Comparison of ENCODE assay signal across 8 mouse cellular contexts in genomic region chr10:9901071-9901696, GRCm38 (mm10). TPM values are rescaled to one million over a fixed set of nuclear protein-coding genes. Genes with fewer than 3 reads are reported as not detected.
DNase-seq lines count a peak whose midpoint lies in the region; ATAC-seq and TF ChIP-seq lines count a peak whose summit lies in the region.

Gene Stxbp5 (minus strand): TSS chr10:9901079.

- WGBS in forebrain, embryonic 12.5 days, result under 1% methylated on average over 49 of the region's 52 CpGs
- under 1% methylated on average over 51 of the region's 52 CpGs for WGBS in heart, embryonic 16.5 days
- under 1% methylated on average over 45 of the region's 52 CpGs for WGBS in liver, embryonic 14.5 days (ENCODE audit: insufficient replicate concordance)
- WGBS in neural tube, embryonic 11.5 days, result 0% methylated on average over 32 of the region's 52 CpGs
- 1% methylated on average over 44 of the region's 52 CpGs for WGBS in stomach, embryonic 16.5 days

- H3K36me3 ChIP-seq in forebrain, embryonic 12.5 days (replicated peaks), result no peaks in the 10 kb centered on the region
- no peaks in the 10 kb centered on the region for H3K36me3 ChIP-seq in heart, embryonic 16.5 days (ENCODE audit: control insufficient read depth, insufficient read depth)
- H3K36me3 ChIP-seq in liver, embryonic 14.5 days (replicated peaks; ENCODE audit: control insufficient read depth, insufficient read depth, low read depth), result no peaks in the 10 kb centered on the region
- H3K36me3 ChIP-seq in neural tube, embryonic 11.5 days (ENCODE audit: control insufficient read depth, insufficient read depth, low read length), result no peaks in the 10 kb centered on the region
- H3K36me3 ChIP-seq in stomach, embryonic 16.5 days (ENCODE audit: control insufficient read depth, insufficient read depth, low read length), result no peaks in the 10 kb centered on the region

- H3K9me3 ChIP-seq in forebrain, embryonic 12.5 days, result no peaks in the 10 kb centered on the region
- H3K9me3 ChIP-seq in heart, embryonic 16.5 days (replicated peaks; ENCODE audit: control insufficient read depth, low read length), result no peaks in the 10 kb centered on the region
- H3K9me3 ChIP-seq in liver, embryonic 14.5 days (ENCODE audit: control insufficient read depth, low read length), result no peaks in the 10 kb centered on the region
- H3K9me3 ChIP-seq in neural tube, embryonic 11.5 days (ENCODE audit: control insufficient read depth, low read length), result no peaks in the 10 kb centered on the region
- no peaks in the 10 kb centered on the region for H3K9me3 ChIP-seq in stomach, embryonic 16.5 days (replicated peaks; ENCODE audit: control insufficient read depth, low read length)

- H3K9ac ChIP-seq in forebrain, embryonic 12.5 days, result peak within 1 kb of the TSS; percentile 95
- peak within 1 kb of the TSS; percentile 94 for H3K9ac ChIP-seq in heart, embryonic 16.5 days (ENCODE audit: low read length)
- peak within 1 kb of the TSS; percentile 91 for H3K9ac ChIP-seq in liver, embryonic 14.5 days (replicated peaks)
- peak within 1 kb of the TSS; percentile 83 for H3K9ac ChIP-seq in neural tube, embryonic 11.5 days (ENCODE audit: low read length)
- H3K9ac ChIP-seq in stomach, embryonic 16.5 days (ENCODE audit: low read length), result peak within 1 kb of the TSS; percentile 99

- no peaks in the 10 kb centered on the region for H3K27me3 ChIP-seq in forebrain, embryonic 12.5 days
- H3K27me3 ChIP-seq in heart, embryonic 16.5 days (ENCODE audit: control insufficient read depth, insufficient read depth, low read length), result no peaks in the 10 kb centered on the region
- H3K27me3 ChIP-seq in liver, embryonic 14.5 days (ENCODE audit: control insufficient read depth, insufficient read depth, low read length), result no peaks in the 10 kb centered on the region
- no peaks in the 10 kb centered on the region for H3K27me3 ChIP-seq in neural tube, embryonic 11.5 days (ENCODE audit: control insufficient read depth, insufficient read depth, low read length)
- H3K27me3 ChIP-seq in stomach, embryonic 16.5 days (ENCODE audit: control insufficient read depth, insufficient read depth, low read length), result no peaks in the 10 kb centered on the region

- peak within 1 kb of the TSS; percentile 84 for H3K4me3 ChIP-seq in forebrain, embryonic 12.5 days (replicated peaks)
- peak within 1 kb of the TSS; percentile 95 for H3K4me3 ChIP-seq in heart, embryonic 16.5 days (ENCODE audit: low read length)
- peak within 1 kb of the TSS; percentile 75 to 84 for H3K4me3 ChIP-seq in liver, embryonic 14.5 days (ENCODE audit: insufficient read depth in 1 of 2, low read depth in 2 of 2, low read length in 2 of 2)
- peak within 1 kb of the TSS; percentile 72 for H3K4me3 ChIP-seq in neural tube, embryonic 11.5 days (ENCODE audit: low read depth, low read length)
- peak within 1 kb of the TSS; percentile 75 for H3K4me3 ChIP-seq in stomach, embryonic 16.5 days (replicated peaks; ENCODE audit: low read length)

- no peak for TF ChIP-seq EP300 in liver, embryonic 14.5 days (IDR thresholded peaks at IDR 0.05; ENCODE audit: low read depth)

- peak; percentile 45 for DNase-seq in ES-CJ7 (ENCODE audit: low read depth, low spot score)
- peak; percentile 63 for DNase-seq in c-Kit-positive CD71-positive TER-119-positive erythroid progenitor cells, embryonic 14.5 days (ENCODE audit: low spot score)
- peak; percentile 78 to 90 for DNase-seq in kidney, postnatal 36 days
- peak; percentile 50 to 55 (median 54) for DNase-seq in liver, embryonic 14.5 days (ENCODE audit: low read depth in 3 of 3, low spot score in 3 of 3)
- DNase-seq in neural tube, embryonic 11.5 days (ENCODE audit: low spot score), result peak; percentile 91

- H3K27ac ChIP-seq in forebrain, embryonic 12.5 days, result peak within 1 kb of the TSS; percentile 97
- peak within 1 kb of the TSS; percentile 92 for H3K27ac ChIP-seq in heart, embryonic 16.5 days (ENCODE audit: low read length)
- H3K27ac ChIP-seq in liver, embryonic 14.5 days, result peak within 1 kb of the TSS; percentile 24; the same call in 1 of the 2 replicates
- peak within 1 kb of the TSS; percentile 86 for H3K27ac ChIP-seq in neural tube, embryonic 11.5 days (ENCODE audit: low read depth, low read length)
- H3K27ac ChIP-seq in stomach, embryonic 16.5 days (ENCODE audit: low read length), result peak within 1 kb of the TSS; percentile 94

- H3K4me1 ChIP-seq in forebrain, embryonic 12.5 days, result peaks cover 21% of the 10 kb centered on the region
- 0 out of 2 replicates have a peak, but pooled peaks cover 4% of the 10 kb centered on the region for H3K4me1 ChIP-seq in heart, embryonic 16.5 days (ENCODE audit: control insufficient read depth, insufficient read depth, low read length)
- peaks cover 3 to 8% of the 10 kb centered on the region in 2 experiments for H3K4me1 ChIP-seq in liver, embryonic 14.5 days (replicated peaks; ENCODE audit: control insufficient read depth in 2 of 2, insufficient read depth in 2 of 2, low read length in 1 of 2)
- peaks cover 5% of the 10 kb centered on the region for H3K4me1 ChIP-seq in neural tube, embryonic 11.5 days (ENCODE audit: control insufficient read depth, insufficient read depth, low read length)
- peaks cover 5% of the 10 kb centered on the region; the same call in 1 of the 2 replicates for H3K4me1 ChIP-seq in stomach, embryonic 16.5 days (ENCODE audit: control insufficient read depth, insufficient read depth, low read length)

- no peak for TF ChIP-seq CTCF in liver, embryonic 14.5 days (IDR thresholded peaks at IDR 0.05; ENCODE audit: low read depth)

- peak within 1 kb of the TSS; percentile 95 for H3K4me2 ChIP-seq in forebrain, embryonic 12.5 days
- H3K4me2 ChIP-seq in heart, embryonic 16.5 days (ENCODE audit: low read depth, low read length), result peak within 1 kb of the TSS; percentile 94
- peak within 1 kb of the TSS; percentile 99 for H3K4me2 ChIP-seq in liver, embryonic 14.5 days (ENCODE audit: low read depth)
- H3K4me2 ChIP-seq in neural tube, embryonic 11.5 days (ENCODE audit: low read depth), result peak within 1 kb of the TSS; percentile 90
- peak within 1 kb of the TSS; percentile 82 for H3K4me2 ChIP-seq in stomach, embryonic 16.5 days (ENCODE audit: low read depth, low read length)

- peak; percentile 87 for ATAC-seq in forebrain, embryonic 12.5 days (ENCODE audit: low FRiP score)
- peak; percentile 78 for ATAC-seq in heart, embryonic 16.5 days (replicated peaks; ENCODE audit: extremely low read depth, insufficient read depth, low FRiP score)
- peak; percentile 75 for ATAC-seq in liver, embryonic 14.5 days (ENCODE audit: insufficient read depth)
- peak; percentile 80 for ATAC-seq in neural tube, embryonic 11.5 days (ENCODE audit: insufficient read depth, low FRiP score, low TSS enrichment)
- peak; percentile 84 for ATAC-seq in stomach, embryonic 16.5 days (ENCODE audit: insufficient read depth, low FRiP score)

RNA-seq across cellular contexts. Expression of gene Stxbp5, which starts in this region (rescaled TPM):
- 7.9 and 8.9 TPM in 2 replicates for polyA plus RNA-seq in forebrain, embryonic 12.5 days (2016; fragmentation: Nextera tagmentation; extraction: Ambion mirVana)
- 2.9 and 3.0 TPM in 2 replicates for polyA plus RNA-seq in heart, embryonic 16.5 days (2015; fragmentation: Nextera tagmentation; extraction: Ambion mirVana)
- 3.2 and 4.6 TPM in 2 replicates for polyA plus RNA-seq in liver, embryonic 14.5 days (2012; rRNA removed)
- 3.3 and 4.4 TPM in 2 replicates for polyA plus RNA-seq in liver, embryonic 14.5 days (2014; fragmentation: Nextera tagmentation; extraction: Ambion mirVana)
- 5.5 and 6.7 TPM in 2 replicates for polyA plus RNA-seq in neural tube, embryonic 11.5 days (2014; fragmentation: Nextera tagmentation; extraction: Ambion mirVana)
- 4.4 and 4.7 TPM in 2 replicates for polyA plus RNA-seq in stomach, embryonic 16.5 days (2015; fragmentation: Nextera tagmentation; extraction: Ambion mirVana)

Comparison
In these comparisons a context has a peak if more than half of its experiments do, and no peak if none do; other contexts are left out.
1. Peak in every context shown above with its lines: DNase-seq, ATAC-seq, H3K4me3 ChIP-seq and H3K27ac ChIP-seq.
2. H3K27ac ChIP-seq: peak in every context shown above with its lines; median percentile 97 in forebrain, embryonic 12.5 days; 94 in stomach, embryonic 16.5 days; 92 in heart, embryonic 16.5 days; 86 in neural tube, embryonic 11.5 days; 24 in liver, embryonic 14.5 days.